Mouse (Mus musculus): Measurements from ENCODE around the gene Dlgap5. TPM values are rescaled to one million over a fixed set of nuclear protein-coding genes. Genes with fewer than 3 reads are reported as not detected.

Dlgap5 gene
- polyA plus RNA-seq, 1 experiment from 2014 or later: 73.9 TPM

GRCm38 (mm10) chr14:47340231-47340925, 77.8 kb downstream of the Dlgap5 start:
- Histone ChIP-seq H3K4me2 (no peak overlapping the region), H3K9ac (no peak overlapping the region), H3K4me1 (no peaks in the 10 kb centered on the region), H3K27me3 (replicated peaks) (no peaks in the 10 kb centered on the region), H3K36me3 (no peaks in the 10 kb centered on the region), H3K4me3 (no peak overlapping the region), H3K27ac (no peak overlapping the region), H3K9me3 (replicated peaks) (no peaks in the 10 kb centered on the region)
- WGBS (ENCODE audit: insufficient replicate concordance): 66% methylated on average over 10 of the region's 10 CpGs
- ATAC-seq: no peak

Other genes with a start within 250 kb of the Dlgap5 start
- gene Gch1, start 229.0 kb downstream of the Dlgap5 start, polyA plus RNA-seq (2016; fragmentation: Nextera tagmentation; extraction: Ambion mirVana): 3.4 and 3.7 TPM in 2 replicates
- 58.1 and 58.9 TPM in 2 replicates for gene Wdhd1, start 141.6 kb downstream of the Dlgap5 start, polyA plus RNA-seq (2016; fragmentation: Nextera tagmentation; extraction: Ambion mirVana)
- gene Socs4, start 141.5 kb downstream of the Dlgap5 start, polyA plus RNA-seq (2016; fragmentation: Nextera tagmentation; extraction: Ambion mirVana): 3.0 and 4.3 TPM in 2 replicates
- gene Mapk1ip1l, start 120.1 kb downstream of the Dlgap5 start, polyA plus RNA-seq (2016; fragmentation: Nextera tagmentation; extraction: Ambion mirVana): 45.1 and 49.6 TPM in 2 replicates
- 13.7 and 14.6 TPM in 2 replicates for gene Lgals3, start 50.7 kb downstream of the Dlgap5 start, polyA plus RNA-seq (2016; fragmentation: Nextera tagmentation; extraction: Ambion mirVana)
- 36.4 and 38.0 TPM in 2 replicates for gene Fbxo34, start 32.0 kb upstream of the Dlgap5 start, polyA plus RNA-seq (2016; fragmentation: Nextera tagmentation; extraction: Ambion mirVana)
- gene Atg14, start 152.2 kb upstream of the Dlgap5 start, polyA plus RNA-seq (2016; fragmentation: Nextera tagmentation; extraction: Ambion mirVana): 7.6 and 8.0 TPM in 2 replicates
- 23.4 and 27.8 TPM in 2 replicates for gene Ktn1, start 230.0 kb upstream of the Dlgap5 start, polyA plus RNA-seq (2016; fragmentation: Nextera tagmentation; extraction: Ambion mirVana)

Measured in liver, embryonic 12.5 days (tissue).